Mouse (Mus musculus): ENCODE data around the gene Mb.

DNA sequence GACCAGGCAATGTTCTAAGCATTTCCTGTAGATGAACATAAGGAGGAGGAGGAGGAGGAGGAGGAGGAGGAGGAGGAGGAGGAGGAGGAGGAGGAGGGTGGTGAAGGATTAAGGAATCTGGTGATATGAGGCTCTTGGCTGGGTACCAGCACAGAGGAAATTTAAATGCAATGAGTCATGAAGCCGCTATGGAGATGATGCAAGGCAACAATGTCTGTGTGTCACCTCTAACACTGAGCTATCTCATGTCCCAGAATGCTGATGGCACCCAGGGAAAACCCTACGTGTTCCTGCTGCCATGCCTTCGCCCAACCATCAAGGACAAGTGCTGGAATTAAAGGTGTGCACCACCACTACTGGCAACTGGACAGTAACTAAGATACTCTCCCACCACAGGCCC, 18.5 kb upstream of the Mb start:
- no peak for TF ChIP-seq CTCF (IDR thresholded peaks at IDR 0.05; ENCODE audit: control insufficient read depth, insufficient read depth, low read length)
- no peak for TF ChIP-seq POLR2A (IDR thresholded peaks at IDR 0.05; ENCODE audit: borderline replicate concordance, control insufficient read depth, low read depth, low read length)
